15 mouse cellular contexts compared by ENCODE assay signal in genomic region chr11:79092802-79093201, GRCm38 (mm10). TPM values are rescaled to one million over a fixed set of nuclear protein-coding genes. Genes with fewer than 3 reads are reported as not detected.
DNase-seq lines count a peak whose midpoint lies in the region; ATAC-seq and TF ChIP-seq lines count a peak whose summit lies in the region.
"Had no signal": no experiment of that assay in that cellular context is flagged by ENCODE, and none has a peak within 500 bp of the region (broad histone marks: within the 10 kb centered on the region; RNA-seq: fewer than 3 reads in every experiment).

No protein-coding gene starts in this region.

- no peaks in the 10 kb centered on the region for H3K9me3 ChIP-seq in heart, embryonic 13.5 days
- H3K9me3 ChIP-seq in midbrain, embryonic 10.5 days (replicated peaks), result no peaks in the 10 kb centered on the region
- no peaks in the 10 kb centered on the region for H3K9me3 ChIP-seq in midbrain, postnatal 0 days (ENCODE audit: low read length)
- H3K9me3 ChIP-seq in forebrain, embryonic 15.5 days, result no peaks in the 10 kb centered on the region
- H3K9me3 ChIP-seq: embryonic facial prominence, embryonic 12.5 days; G1E; hindbrain, embryonic 13.5 days; stomach, embryonic 15.5 days had no signal

- DNase-seq in heart, adult 18-20 months, result no peak
- no peak for DNase-seq in midbrain, embryonic 10.5 days (ENCODE audit: low spot score)
- no peak for DNase-seq in midbrain, postnatal 0 days (ENCODE audit: low spot score)
- DNase-seq in induced T-regulatory cell, adult 2 months (ENCODE audit: low read depth), result peak; percentile 63
- DNase-seq in thymus, postnatal 4 days, result peak; percentile 48
- no peak for DNase-seq in embryo, embryonic 9.5 days (ENCODE audit: extremely low spot score)
- DNase-seq: kidney, postnatal 25 days had no signal

- H3K36me3 ChIP-seq in heart, embryonic 13.5 days, result no peaks in the 10 kb centered on the region
- no peaks in the 10 kb centered on the region for H3K36me3 ChIP-seq in midbrain, embryonic 10.5 days
- H3K36me3 ChIP-seq in midbrain, postnatal 0 days (ENCODE audit: insufficient read depth, low read length), result no peaks in the 10 kb centered on the region
- H3K36me3 ChIP-seq in forebrain, embryonic 15.5 days, result no peaks in the 10 kb centered on the region
- H3K36me3 ChIP-seq: embryonic facial prominence, embryonic 12.5 days; G1E; hindbrain, embryonic 13.5 days; stomach, embryonic 15.5 days had no signal

- H3K4me3 ChIP-seq in heart, embryonic 13.5 days, result no peak overlapping the region
- H3K4me3 ChIP-seq in midbrain, embryonic 10.5 days, result no peak overlapping the region
- no peak overlapping the region for H3K4me3 ChIP-seq in midbrain, postnatal 0 days (ENCODE audit: low read depth, low read length)
- H3K4me3 ChIP-seq in forebrain, embryonic 15.5 days, result no peak overlapping the region
- H3K4me3 ChIP-seq: embryonic facial prominence, embryonic 12.5 days; hindbrain, embryonic 13.5 days; stomach, embryonic 15.5 days had no signal

- no peak for TF ChIP-seq CTCF in midbrain, postnatal 0 days (IDR thresholded peaks at IDR 0.05)

- WGBS in heart, embryonic 13.5 days, result 23% methylated on average over 7 of the region's 7 CpGs
- WGBS in midbrain, embryonic 10.5 days, result 78% methylated on average over 7 of the region's 7 CpGs
- WGBS in midbrain, postnatal 0 days, result 81% methylated on average over 7 of the region's 7 CpGs
- WGBS in forebrain, embryonic 15.5 days, result 86% methylated on average over 7 of the region's 7 CpGs

- no peak for ATAC-seq in heart, embryonic 13.5 days (ENCODE audit: extremely low read depth, insufficient number of reproducible peaks, low FRiP score, low TSS enrichment)
- no peak for ATAC-seq in midbrain, postnatal 0 days (ENCODE audit: low FRiP score)
- no peak for ATAC-seq in forebrain, embryonic 15.5 days (replicated peaks)
- ATAC-seq: midbrain, embryonic 16.5 days had no signal

- H3K27me3 ChIP-seq in heart, embryonic 13.5 days (replicated peaks), result no peaks in the 10 kb centered on the region
- H3K27me3 ChIP-seq in midbrain, embryonic 10.5 days (ENCODE audit: low read depth, poor library complexity, severe bottlenecking), result no peaks in the 10 kb centered on the region
- no peaks in the 10 kb centered on the region for H3K27me3 ChIP-seq in midbrain, postnatal 0 days (ENCODE audit: insufficient read depth, low read length)
- no peaks in the 10 kb centered on the region for H3K27me3 ChIP-seq in forebrain, embryonic 15.5 days
- H3K27me3 ChIP-seq: embryonic facial prominence, embryonic 12.5 days; hindbrain, embryonic 13.5 days; stomach, embryonic 15.5 days had no signal

- H3K9ac ChIP-seq in heart, embryonic 13.5 days, result no peak overlapping the region
- no peak overlapping the region for H3K9ac ChIP-seq in midbrain, postnatal 0 days (replicated peaks; ENCODE audit: low read length, poor library complexity, severe bottlenecking)
- H3K9ac ChIP-seq in forebrain, embryonic 15.5 days (replicated peaks), result no peak overlapping the region
- H3K9ac ChIP-seq: embryonic facial prominence, embryonic 12.5 days; hindbrain, embryonic 13.5 days; liver, embryonic 14.5 days; stomach, embryonic 15.5 days had no signal

- no peak overlapping the region for H3K4me2 ChIP-seq in heart, embryonic 13.5 days
- no peak overlapping the region for H3K4me2 ChIP-seq in midbrain, postnatal 0 days (ENCODE audit: low read depth, low read length, poor library complexity, severe bottlenecking)
- no peak overlapping the region for H3K4me2 ChIP-seq in forebrain, embryonic 15.5 days (replicated peaks)
- H3K4me2 ChIP-seq: embryonic facial prominence, embryonic 12.5 days; hindbrain, embryonic 13.5 days; stomach, embryonic 15.5 days had no signal

- H3K4me1 ChIP-seq in heart, embryonic 13.5 days, result peaks cover 86% of the 10 kb centered on the region
- peaks cover 63% of the 10 kb centered on the region for H3K4me1 ChIP-seq in midbrain, embryonic 10.5 days
- 0 out of 2 replicates have a peak, but pooled peaks cover 3% of the 10 kb centered on the region for H3K4me1 ChIP-seq in midbrain, postnatal 0 days (ENCODE audit: insufficient read depth, low read length)
- H3K4me1 ChIP-seq in forebrain, embryonic 15.5 days, result peaks cover 31% of the 10 kb centered on the region

- peak overlapping the region; percentile 96 for H3K27ac ChIP-seq in heart, embryonic 13.5 days (replicated peaks)
- peak overlapping the region; percentile 88 for H3K27ac ChIP-seq in midbrain, embryonic 10.5 days (replicated peaks)
- H3K27ac ChIP-seq in midbrain, postnatal 0 days (ENCODE audit: low read depth, low read length), result no peak overlapping the region
- no peak overlapping the region for H3K27ac ChIP-seq in forebrain, embryonic 15.5 days (replicated peaks)
- H3K27ac ChIP-seq: embryonic facial prominence, embryonic 12.5 days; hindbrain, embryonic 13.5 days; liver, embryonic 14.5 days; stomach, embryonic 15.5 days had no signal

RNA-seq across cellular contexts. Expression of gene Ksr1, which starts 53.4 kb away (rescaled TPM):
- 2.2 and 2.4 TPM in 2 replicates for polyA plus RNA-seq in heart, embryonic 13.5 days (2015; fragmentation: Nextera tagmentation; extraction: Ambion mirVana)
- 1 to 10 TPM; 5.7 to 5.8 TPM for total RNA-seq in heart, adult 18-20 months (2021)
- 1.7 and 2.5 TPM in 2 replicates for polyA plus RNA-seq in midbrain, embryonic 10.5 days (2016; fragmentation: Nextera tagmentation; extraction: Ambion mirVana)
- 33.7 and 38.1 TPM in 2 replicates for total RNA-seq in midbrain, postnatal 0 days (2014; rRNA removed)
- 2.6 and 3.2 TPM in 2 replicates for polyA plus RNA-seq in midbrain, postnatal 0 days (2015; fragmentation: Nextera tagmentation; extraction: Ambion mirVana)
- 4.9 and 5.3 TPM in 2 replicates for polyA plus RNA-seq in forebrain, embryonic 15.5 days (2015; fragmentation: Nextera tagmentation; extraction: Ambion mirVana)

Comparison
In these comparisons a context has a peak if more than half of its experiments do, and no peak if none do; other contexts are left out.
1. H3K27ac ChIP-seq: peak in heart, embryonic 13.5 days (single experiment) and midbrain, embryonic 10.5 days (single experiment); none in midbrain, postnatal 0 days (single experiment) and forebrain, embryonic 15.5 days (single experiment).
2. DNase-seq: peak in induced T-regulatory cell, adult 2 months (single experiment) and thymus, postnatal 4 days (single experiment); none in heart, adult 18-20 months (0 of 2), midbrain, embryonic 10.5 days (single experiment), midbrain, postnatal 0 days (single experiment) and embryo, embryonic 9.5 days (single experiment).